Mouse (Mus musculus) CH12.LX (cell line): ENCODE data around the gene Tomm40l. TPM values are rescaled to one million over a fixed set of nuclear protein-coding genes. Genes with fewer than 3 reads are reported as not detected.

Experiments
- DNase-seq: peaks from one replicate; pipeline ENCODE4 v3.0.0-alpha.2; 2013; ENCODE audit errors: extremely low read depth
- H3K27ac ChIP-seq: 2 replicates; pipeline ENCODE4 v1.5.1; 2012; ENCODE audit warnings: low read depth, mild to moderate bottlenecking, control low read depth, moderate library complexity; ENCODE audit not compliant: insufficient read depth
- H3K27me3 ChIP-seq: replicated peaks from 2 replicates; pipeline ENCODE3; 2012; ENCODE audit warnings: inconsistent platforms
- H3K36me3 ChIP-seq, 2 experiments: replicated peaks in 1 of 2; 2 replicates each; pipeline versions ENCODE3 to v1.6.1; 2012; ENCODE audit warnings: inconsistent platforms in 1 of 2, low read length in 1 of 2, mild to moderate bottlenecking in 1 of 2, mixed read lengths in 1 of 2, moderate library complexity in 1 of 2; ENCODE audit not compliant: control insufficient read depth in 1 of 2, insufficient read depth in 1 of 2
- H3K4me1 ChIP-seq, 2 experiments: 2 replicates each; pipeline ENCODE4 v1.6.1; 2012; ENCODE audit warnings: inconsistent platforms in 1 of 2, moderate library complexity in 1 of 2; ENCODE audit not compliant: insufficient read depth in 2 of 2, control insufficient read depth in 1 of 2
- H3K4me2 ChIP-seq: 2 replicates; pipeline ENCODE4 v1.6.1; 2012; ENCODE audit warnings: low read depth, mild to moderate bottlenecking, control low read depth; ENCODE audit not compliant: poor library complexity, insufficient read depth, severe bottlenecking
- H3K4me3 ChIP-seq, 3 experiments: fragments of 150-350 bp in 1 of 3; sonication (generic) in 1 of 3; replicated peaks in 1 of 3; 2 replicates each; pipeline versions ENCODE3 to v1.5.1; 2011 to 2012; ENCODE audit warnings: low read depth in 2 of 3, low read length in 2 of 3, mild to moderate bottlenecking in 2 of 3, moderate library complexity in 2 of 3, control low read depth in 1 of 3, improper control_type of control experiment in 1 of 3, inconsistent platforms in 1 of 3, mixed read lengths in 1 of 3; ENCODE audit not compliant: poor library complexity in 1 of 3
- H3K79me2 ChIP-seq: replicated peaks from 2 replicates; pipeline ENCODE4 v1.6.1; 2012; ENCODE audit warnings: mild to moderate bottlenecking, moderate library complexity; ENCODE audit not compliant: control insufficient read depth, poor library complexity, insufficient read depth, severe bottlenecking; ENCODE audit errors: extremely low read depth
- H3K9ac ChIP-seq: 2 replicates; pipeline ENCODE4 v1.6.1; 2012; ENCODE audit warnings: low read depth, mild to moderate bottlenecking, control low read depth, moderate library complexity; ENCODE audit not compliant: insufficient read depth
- H3K9me3 ChIP-seq: replicated peaks from 2 replicates; pipeline ENCODE3; 2012; ENCODE audit warnings: low read length, inconsistent platforms, mixed read lengths
- CHD2 ChIP-seq: IDR thresholded peaks from 2 replicates; pipeline ENCODE4 v1.6.1; 2011; ENCODE audit warnings: low read length, improper control_type of control experiment
- ELF1 ChIP-seq: IDR thresholded peaks from 2 replicates; pipeline ENCODE4 v1.6.1; 2014; ENCODE audit warnings: low read depth, mild to moderate bottlenecking, inconsistent platforms, low read length, improper control_type of control experiment
- ETS1 ChIP-seq: conservative IDR thresholded peaks from 2 replicates; pipeline ENCODE4 v1.6.1; 2012; ENCODE audit warnings: low read depth, mild to moderate bottlenecking, inconsistent platforms, low read length, improper control_type of control experiment, moderate library complexity
- HCFC1 ChIP-seq: IDR thresholded peaks from 2 replicates; pipeline ENCODE4 v1.6.1; 2012; ENCODE audit warnings: low read depth, mild to moderate bottlenecking, inconsistent platforms, low read length, improper control_type of control experiment
- IRF4 ChIP-seq: IDR thresholded peaks from 2 replicates; pipeline ENCODE4 v1.6.1; 2014; ENCODE audit warnings: low read depth, mild to moderate bottlenecking, inconsistent platforms, low read length, improper control_type of control experiment
- JUN ChIP-seq: IDR thresholded peaks from 2 replicates; pipeline ENCODE4 v1.6.1; 2011; ENCODE audit warnings: low read depth, mild to moderate bottlenecking, low read length, improper control_type of control experiment, moderate library complexity; ENCODE audit not compliant: insufficient read depth
- JUND ChIP-seq: conservative IDR thresholded peaks from 2 replicates; pipeline ENCODE4 v1.6.1; 2011; ENCODE audit warnings: low read depth, low read length, improper control_type of control experiment
- KAT2A ChIP-seq: IDR thresholded peaks from 2 replicates; pipeline ENCODE4 v1.6.1; 2012; ENCODE audit warnings: low read length, improper control_type of control experiment, inconsistent platforms; ENCODE audit not compliant: insufficient replicate concordance
- MAX ChIP-seq: IDR thresholded peaks from 2 replicates; pipeline ENCODE4 v1.6.1; 2011; ENCODE audit warnings: low read length, improper control_type of control experiment
- MAZ ChIP-seq: IDR thresholded peaks from 2 replicates; pipeline ENCODE4 v1.6.1; 2012; ENCODE audit warnings: low read depth, mild to moderate bottlenecking, inconsistent platforms, low read length, improper control_type of control experiment, moderate library complexity
- MEF2A ChIP-seq: IDR thresholded peaks from 2 replicates; pipeline ENCODE4 v1.6.1; 2014; ENCODE audit warnings: low read depth, mild to moderate bottlenecking, inconsistent platforms, low read length, improper control_type of control experiment, borderline replicate concordance
- MXI1 ChIP-seq: IDR thresholded peaks from 2 replicates; pipeline ENCODE4 v1.6.1; 2011; ENCODE audit warnings: mild to moderate bottlenecking, low read depth, low read length, improper control_type of control experiment
- MYC ChIP-seq: IDR thresholded peaks from 2 replicates; pipeline ENCODE4 v1.6.1; 2011; ENCODE audit warnings: low read depth, mild to moderate bottlenecking, improper control_type of control experiment, low read length
- NELFE ChIP-seq: IDR thresholded peaks from 2 replicates; pipeline ENCODE4 v1.6.1; 2011; ENCODE audit warnings: low read depth, low read length, improper control_type of control experiment
- PAX5 ChIP-seq: IDR thresholded peaks from 2 replicates; pipeline ENCODE4 v1.6.1; 2012; ENCODE audit warnings: low read length, inconsistent platforms, mixed read lengths
- POLR2AphosphoS2 ChIP-seq: IDR thresholded peaks from 2 replicates; pipeline ENCODE4 v1.6.1; 2011; ENCODE audit warnings: low read depth, low read length, improper control_type of control experiment
- RAD21 ChIP-seq: IDR thresholded peaks from 2 replicates; pipeline ENCODE4 v1.6.1; 2011; ENCODE audit warnings: low read depth, mild to moderate bottlenecking, low read length, improper control_type of control experiment, moderate library complexity
- SMC3 ChIP-seq: IDR thresholded peaks from 2 replicates; pipeline ENCODE4 v1.6.1; 2011; ENCODE audit warnings: low read depth, low read length, improper control_type of control experiment
- TCF12 ChIP-seq: IDR thresholded peaks from 2 replicates; pipeline ENCODE4 v1.6.1; 2014; ENCODE audit warnings: low read depth, mild to moderate bottlenecking, inconsistent platforms, low read length, improper control_type of control experiment
- UBTF ChIP-seq: IDR thresholded peaks from 2 replicates; pipeline ENCODE4 v1.6.1; 2012; ENCODE audit warnings: low read depth, mild to moderate bottlenecking, inconsistent platforms, low read length, improper control_type of control experiment, moderate library complexity
- USF1 ChIP-seq: IDR thresholded peaks from 2 replicates; pipeline ENCODE4 v1.6.1; 2014; ENCODE audit warnings: low read depth, mild to moderate bottlenecking, inconsistent platforms, low read length, improper control_type of control experiment
- USF2 ChIP-seq: conservative IDR thresholded peaks from 2 replicates; pipeline ENCODE4 v1.6.1; 2011; ENCODE audit warnings: low read depth, low read length, improper control_type of control experiment
- ZMIZ1 ChIP-seq: IDR thresholded peaks from 2 replicates; pipeline ENCODE4 v1.6.1; 2012; ENCODE audit warnings: low read depth, mild to moderate bottlenecking, inconsistent platforms, low read length, improper control_type of control experiment
- dilution Hi-C: fragments of 300-500 bp; cut with MboI; formaldehyde crosslinking; loops from 2 replicates; pipeline ENCODE4 v1.14.3; 2020; ENCODE audit warnings: low sequenced_read_pairs; ENCODE audit not compliant: extremely low pct_unique_long_range_greater_than_20kb, extremely low pct_ligation_motif_present
- in situ Hi-C: fragments of 300-500 bp; cut with MboI; formaldehyde crosslinking; loops from 3 replicates; pipeline ENCODE4 v1.14.3; 2019; ENCODE audit warnings: low sequenced_read_pairs, low pct_ligation_motif_present, low pct_unique_long_range_greater_than_20kb, mixed read lengths
- polyA plus RNA-seq: library from polyadenylated mRNA; unstranded; fragments of >175 nt; gene quantifications from 2 replicates; pipeline ENCODE4 v1.2.1, GENCODE M21; 2012; ENCODE audit warnings: low read depth; ENCODE audit not compliant: insufficient read length
- total RNA-seq, 2 experiments: library from RNA; depleted of rRNA; stranded (reverse); fragments of 300-350 nt in 1 of 2; fragments of >200 nt in 1 of 2; gene quantifications; 2 replicates each; pipeline ENCODE4 v1.2.3; 2012 to 2014

Gene Tomm40l
- total and polyA plus RNA-seq, 3 experiments = 24.7 to 37.1 (median 36.0) TPM

- in situ Hi-C loops = no loop called here
- Histone ChIP-seq H3K9ac (no peak overlapping the region), H3K4me3 (no peak overlapping the region), H3K27ac (no peak overlapping the region), H3K4me2 (peak overlapping the region; percentile 55), H3K27me3 (peaks cover 43% of the 10 kb centered on the region)
- DNase-seq = no peak
- no peak for TF ChIP-seq SMC3
- no peak for TF ChIP-seq ETS1
- TF ChIP-seq UBTF = no peak
- TF ChIP-seq MEF2A = no peak
- no peak for TF ChIP-seq MYC
- no peak for TF ChIP-seq NELFE
- TF ChIP-seq RAD21 = no peak
- no peak for TF ChIP-seq USF1
- no peak for TF ChIP-seq ELF1
- TF ChIP-seq JUN = no peak
- no peak for TF ChIP-seq IRF4
- no peak for TF ChIP-seq TCF12
- no peak for TF ChIP-seq PAX5
- TF ChIP-seq KAT2A = no peak
- no peak for TF ChIP-seq HCFC1
- TF ChIP-seq POLR2AphosphoS2 = no peak
- TF ChIP-seq MAX = no peak
- TF ChIP-seq, all 38 proteins: peak for 0
- Histone ChIP-seq H3K4me1 (0 out of 4 replicates have a peak, but pooled peaks cover 0 to 5% of the 10 kb centered on the region in 2 experiments), H3K9me3 (no peaks in the 10 kb centered on the region), H3K79me2 (no peaks in the 10 kb centered on the region), H3K36me3 (no peaks in the 10 kb centered on the region)
- dilution Hi-C loops = no loop called here
Observed at GRCm38 (mm10) chr1:171262594-171263130, 40.3 kb upstream of the Tomm40l start.

- Histone ChIP-seq H3K27ac (no peak overlapping the region), H3K9me3 (no peaks in the 10 kb centered on the region), H3K4me1 (0 out of 4 replicates have a peak, but pooled peaks cover 0 to 5% of the 10 kb centered on the region in 2 experiments), H3K4me2 (no peak overlapping the region), H3K4me3 (no peak overlapping the region), H3K9ac (no peak overlapping the region), H3K27me3 (peaks cover 43% of the 10 kb centered on the region), H3K36me3 (no peaks in the 10 kb centered on the region), H3K79me2 (no peaks in the 10 kb centered on the region)
- DNase-seq = no peak
- TF ChIP-seq JUND = no peak
- TF ChIP-seq ELF1 = no peak
- no peak for TF ChIP-seq MXI1
- no peak for TF ChIP-seq UBTF
- TF ChIP-seq ZMIZ1 = no peak
- TF ChIP-seq TCF12 = no peak
- no peak for TF ChIP-seq CHD2
- TF ChIP-seq JUN = no peak
- no peak for TF ChIP-seq MAZ
- no peak for TF ChIP-seq NELFE
- TF ChIP-seq USF2 = no peak
- TF ChIP-seq MEF2A = no peak
- in situ Hi-C loops (no loop called here), dilution Hi-C loops (no loop called here)
Observed at GRCm38 (mm10) chr1:171260316-171260715, 38.0 kb upstream of the Tomm40l start.
